Mouse (Mus musculus): ENCODE measurements around the gene Zfp58. TPM values are rescaled to one million over a fixed set of nuclear protein-coding genes. Genes with fewer than 3 reads are reported as not detected.

Gene Zfp58
- 19.6 TPM for polyA plus RNA-seq (2017; shearing (Covaris generic))

DNA sequence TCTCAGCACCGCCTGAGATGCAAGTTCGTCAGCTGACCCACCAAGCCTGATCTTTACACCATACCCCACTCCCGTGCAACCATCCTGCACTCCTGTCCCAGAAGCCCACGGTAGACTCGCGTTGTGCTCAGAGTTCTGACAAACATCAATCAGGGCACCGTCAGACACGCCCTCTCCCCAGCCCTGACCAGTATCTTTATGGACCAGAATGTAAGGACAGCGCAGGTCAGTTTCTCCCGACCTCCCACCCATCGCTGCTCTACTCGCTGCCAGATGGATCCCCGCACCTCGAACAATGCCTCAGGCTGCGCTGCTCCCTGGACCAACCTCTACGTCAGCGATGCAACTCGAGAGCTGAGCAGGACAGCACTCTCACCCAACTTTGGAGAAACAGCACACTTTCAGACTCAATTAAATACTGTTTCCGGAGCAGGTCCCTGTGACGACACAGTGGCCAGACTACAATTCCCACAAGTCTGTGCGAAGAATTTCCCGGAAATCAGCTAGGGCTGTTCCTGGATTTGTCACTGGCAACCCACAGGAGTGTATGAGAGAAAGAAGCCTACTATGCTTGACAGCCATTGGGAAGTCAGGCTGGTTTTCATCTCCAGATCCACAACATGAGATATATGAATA is at the start of gene Zfp58:
Gene Zfp58 (minus strand): TSS at position 472 of the 636 bp plus-strand sequence.

DNA sequence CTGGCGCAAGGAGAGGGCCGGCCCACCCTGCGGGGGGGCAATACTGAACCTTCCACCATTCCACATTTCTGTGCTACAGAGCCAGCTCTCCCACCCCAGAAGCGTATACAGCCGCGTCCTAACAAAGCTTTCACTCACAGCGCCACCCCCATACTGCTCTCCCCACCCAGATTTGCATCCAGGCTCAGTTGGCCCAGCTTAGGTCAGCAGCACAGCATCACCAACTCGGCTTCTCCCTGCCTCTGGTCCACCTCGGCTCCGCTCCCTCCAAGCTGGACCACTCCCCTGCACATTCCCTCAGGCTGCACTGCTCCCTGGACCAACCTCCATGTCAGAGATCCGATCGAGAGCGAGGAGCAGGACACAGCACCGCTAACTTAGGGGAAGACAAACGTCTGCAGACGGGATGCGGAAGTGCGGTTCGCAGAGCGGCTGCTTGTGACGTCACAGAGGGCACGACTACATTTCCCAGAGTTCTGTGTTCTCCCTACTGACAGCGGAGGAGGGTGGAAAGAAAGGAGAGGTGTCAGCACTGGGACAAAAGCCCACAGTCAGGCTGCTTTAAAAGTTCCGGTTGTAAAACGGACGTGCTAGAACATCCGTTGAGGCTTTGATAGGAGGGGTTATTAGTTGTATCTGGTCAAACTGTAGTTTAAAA is 25.5 kb upstream of the Zfp58 start, which contains the start of the genes Gm26965 and Zfp87:
Gene Gm26965 (minus strand): TSS at position 399 of the 658 bp plus-strand sequence.
Gene Zfp87 (minus strand): TSS at position 425 of the 658 bp plus-strand sequence.

DNA sequence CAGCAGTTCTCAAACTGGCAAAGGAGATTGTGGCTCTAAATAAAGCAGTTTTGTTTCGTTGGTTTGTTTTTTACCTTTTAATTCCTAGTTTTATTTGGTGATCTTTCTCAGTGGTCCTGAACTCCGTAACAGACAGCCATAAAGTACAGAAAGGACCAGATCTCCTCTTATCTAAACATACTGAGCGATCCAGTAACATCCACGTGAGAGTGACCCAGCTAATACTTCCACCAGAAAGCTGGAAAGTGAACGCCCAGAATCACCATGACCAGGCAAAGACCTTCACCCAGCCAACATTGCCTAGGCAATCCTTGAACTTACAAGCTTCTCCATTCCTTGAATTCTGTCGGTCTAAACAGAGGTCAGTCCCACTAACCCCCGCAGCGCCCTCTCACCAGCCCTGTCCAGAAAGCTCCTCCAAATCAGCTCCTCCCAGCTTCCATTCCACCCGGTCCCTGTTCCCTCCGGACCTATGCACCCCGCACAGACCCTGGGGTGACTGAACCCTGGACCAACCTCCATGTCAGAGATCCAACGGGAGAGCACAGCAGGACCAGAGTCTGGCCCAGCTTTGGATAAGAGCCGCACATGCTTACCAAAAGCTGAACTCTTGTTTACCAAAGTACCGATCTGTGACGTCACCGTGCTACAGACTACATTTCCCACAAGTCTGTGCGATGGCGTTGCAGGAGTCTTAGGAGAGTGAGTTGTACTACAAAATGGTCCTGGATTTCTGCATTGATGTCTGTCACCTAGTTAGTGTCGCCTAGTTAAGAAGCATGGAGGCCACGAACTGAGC is 16.5 kb downstream of the Zfp58 start, which contains the start of gene Zfp874b:
Gene Zfp874b (minus strand): TSS at position 634 of the 799 bp plus-strand sequence.

DNA sequence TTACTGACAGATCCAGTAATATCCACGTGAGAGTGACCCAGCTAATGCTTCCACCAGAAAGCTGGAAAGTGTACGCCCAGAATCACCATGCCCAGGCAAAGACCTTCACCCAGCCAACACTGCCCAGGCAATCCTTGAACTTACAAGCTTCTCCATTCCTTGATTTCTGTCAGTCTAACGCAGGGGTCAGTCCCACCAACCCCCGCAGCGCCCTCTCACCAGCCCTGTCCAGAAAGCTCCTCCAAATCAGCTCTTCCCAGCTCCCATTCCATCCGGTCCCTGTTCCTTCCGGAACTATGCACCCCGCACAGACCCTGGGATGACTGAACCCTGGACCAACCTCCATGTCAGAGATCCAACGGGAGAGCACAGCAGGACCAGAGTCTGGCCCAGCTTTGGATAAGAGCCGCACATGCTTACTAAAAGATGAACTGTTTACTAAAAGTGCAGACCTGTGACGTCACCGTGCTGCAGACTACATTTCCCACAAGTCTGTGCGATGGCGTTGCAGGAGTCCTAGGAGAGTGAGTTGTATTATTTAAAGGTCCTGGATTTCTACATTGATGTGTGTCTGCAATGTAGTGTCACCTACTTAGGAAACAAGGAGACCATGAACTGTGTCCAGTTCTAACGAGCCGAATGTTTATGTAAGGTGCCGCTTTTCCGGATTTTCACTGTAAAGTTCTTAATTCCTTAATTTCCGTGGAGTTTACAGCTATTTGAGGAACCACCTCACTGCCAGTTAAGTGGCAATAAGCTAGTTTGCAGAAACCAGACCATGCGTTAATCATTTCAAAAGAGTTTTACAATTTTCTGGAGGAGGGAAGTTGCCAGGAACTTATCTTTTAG is 49.0 kb downstream of the Zfp58 start, which contains the start of gene Zfp874a:
Gene Zfp874a (minus strand): TSS at position 453 of the 849 bp plus-strand sequence.

Other genes with a start within 250 kb of the Zfp58 start
- 3.1 TPM for gene Zfp458, start 222.1 kb downstream of the Zfp58 start, polyA plus RNA-seq (2017; shearing (Covaris generic))
- gene Zfp457, start 194.1 kb downstream of the Zfp58 start, polyA plus RNA-seq (2017; shearing (Covaris generic)) = 1.0 TPM
- gene Zfp595, start 168.0 kb downstream of the Zfp58 start, polyA plus RNA-seq (2017; shearing (Covaris generic)) = 7.4 TPM
- gene Gm28044, start 140.0 kb downstream of the Zfp58 start, polyA plus RNA-seq (2017; shearing (Covaris generic)) = 0.76 TPM
- 2.3 TPM for gene Zfp953, start 139.9 kb downstream of the Zfp58 start, polyA plus RNA-seq (2017; shearing (Covaris generic))
- 2.6 TPM for gene Gm28041, start 124.8 kb downstream of the Zfp58 start, polyA plus RNA-seq (2017; shearing (Covaris generic))
- 8.0 TPM for gene Zfp456, start 124.7 kb downstream of the Zfp58 start, polyA plus RNA-seq (2017; shearing (Covaris generic))
- gene Zfp429, start 100.7 kb downstream of the Zfp58 start, polyA plus RNA-seq (2017; shearing (Covaris generic)) = 29.7 TPM
- gene Zfp459, start 79.1 kb downstream of the Zfp58 start, polyA plus RNA-seq (2017; shearing (Covaris generic)) = 3.3 TPM
- 20.4 TPM for gene Zfp874a, start 48.9 kb downstream of the Zfp58 start, polyA plus RNA-seq (2017; shearing (Covaris generic))
- gene Zfp874b, start 16.3 kb downstream of the Zfp58 start, polyA plus RNA-seq (2017; shearing (Covaris generic)) = 13.3 TPM
- 1.5 TPM for gene Gm26965, start 25.6 kb upstream of the Zfp58 start, polyA plus RNA-seq (2017; shearing (Covaris generic))
- 58.4 TPM for gene Zfp87, start 25.6 kb upstream of the Zfp58 start, polyA plus RNA-seq (2017; shearing (Covaris generic))
- gene Zfp748, start 53.3 kb upstream of the Zfp58 start, polyA plus RNA-seq (2017; shearing (Covaris generic)) = 22.5 TPM
- 8.2 TPM for gene Zfp729b, start 109.2 kb upstream of the Zfp58 start, polyA plus RNA-seq (2017; shearing (Covaris generic))
- gene Gm49345, start 137.2 kb upstream of the Zfp58 start, polyA plus RNA-seq (2017; shearing (Covaris generic)) = 5.4 TPM
- gene Zfp729a, start 137.2 kb upstream of the Zfp58 start, polyA plus RNA-seq (2017; shearing (Covaris generic)) = 8.1 TPM
- gene Zfp738, start 186.5 kb upstream of the Zfp58 start, polyA plus RNA-seq (2017; shearing (Covaris generic)) = 25.0 TPM
- 12.0 TPM for gene Zfp65, start 228.6 kb upstream of the Zfp58 start, polyA plus RNA-seq (2017; shearing (Covaris generic))

Measured in CD4-positive, CD25-positive, alpha-beta regulatory T cell, adult 9 weeks (primary cell).